Comparison of ENCODE assay signal across 14 mouse cellular contexts in the genomic region with DNA sequence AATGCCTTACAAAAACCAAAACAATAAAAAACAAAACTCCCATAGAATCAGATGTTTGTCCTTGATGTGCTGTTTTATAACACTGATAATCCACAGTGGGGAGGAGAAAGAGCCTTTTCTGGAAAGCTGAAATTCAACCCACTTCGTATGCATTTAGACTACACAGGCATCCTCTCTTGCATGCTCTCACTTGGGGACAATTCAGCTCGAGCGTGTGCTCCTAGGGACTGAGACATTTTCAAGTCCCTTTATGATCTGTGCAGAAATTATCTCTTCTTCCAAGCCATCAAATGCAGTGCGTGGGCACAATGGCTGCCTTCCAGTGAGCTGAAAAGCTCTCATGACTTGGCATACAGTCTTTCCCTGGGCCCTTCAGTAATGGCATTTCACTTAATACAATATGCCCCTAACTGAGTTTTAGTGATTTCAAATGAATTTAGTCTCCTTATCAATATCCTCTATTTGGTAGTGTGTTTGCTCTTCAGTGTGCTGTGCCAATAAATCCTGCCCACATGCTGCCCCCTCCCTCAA.
DNase-seq lines count a peak whose midpoint lies in the region; ATAC-seq lines count a peak whose summit lies in the region.
"Had no signal": no experiment of that assay in that cellular context is flagged by ENCODE, and none has a peak within 500 bp of the region (broad histone marks: within the 10 kb centered on the region; RNA-seq: fewer than 3 reads in every experiment).

No protein-coding gene starts in this region.

- no peak overlapping the region for H3K4me2 ChIP-seq in neural tube, embryonic 13.5 days
- H3K4me2 ChIP-seq in neural tube, embryonic 14.5 days (ENCODE audit: low read depth, low read length), result no peak overlapping the region
- H3K4me2 ChIP-seq: stomach, embryonic 15.5 days had no signal

- no peak overlapping the region for H3K4me3 ChIP-seq in neural tube, embryonic 13.5 days
- no peak overlapping the region for H3K4me3 ChIP-seq in neural tube, embryonic 14.5 days (ENCODE audit: low read depth, low read length)
- H3K4me3 ChIP-seq: embryonic facial prominence, embryonic 10.5 days; forebrain, embryonic 10.5 days; heart, adult 2 months; stomach, embryonic 15.5 days had no signal

- H3K4me1 ChIP-seq in neural tube, embryonic 13.5 days (replicated peaks), result 0 out of 2 replicates have a peak, but pooled peaks cover 6% of the 10 kb centered on the region
- 0 out of 2 replicates have a peak, but pooled peaks cover 3% of the 10 kb centered on the region for H3K4me1 ChIP-seq in neural tube, embryonic 14.5 days (ENCODE audit: control insufficient read depth, insufficient read depth, low read length)
- H3K4me1 ChIP-seq: embryonic facial prominence, embryonic 10.5 days; forebrain, embryonic 10.5 days; stomach, embryonic 15.5 days had no signal

- H3K9ac ChIP-seq in neural tube, embryonic 13.5 days, result no peak overlapping the region
- H3K9ac ChIP-seq in neural tube, embryonic 14.5 days (replicated peaks; ENCODE audit: low read depth, low read length), result no peak overlapping the region
- H3K9ac ChIP-seq: stomach, embryonic 15.5 days had no signal

- peak; percentile 10 to 13 for DNase-seq in cerebellum, postnatal 10 days
- DNase-seq in cerebellum, adult 11-12 months, result no peak
- DNase-seq in neural tube, embryonic 10.5 days (ENCODE audit: extremely low spot score, low spot score), result no peak
- no peak for DNase-seq in thymus, postnatal 25 days
- DNase-seq in ovary, postnatal 14 days (ENCODE audit: low spot score), result no peak
- DNase-seq in retina, embryonic 14.5 days (ENCODE audit: low spot score), result no peak
- DNase-seq: heart, adult 2 months; kidney, postnatal 10 days; lung, postnatal 10 days had no signal

- H3K27me3 ChIP-seq in neural tube, embryonic 13.5 days, result no peaks in the 10 kb centered on the region
- H3K27me3 ChIP-seq in neural tube, embryonic 14.5 days (ENCODE audit: control insufficient read depth, insufficient read depth, low read length), result no peaks in the 10 kb centered on the region
- H3K27me3 ChIP-seq: stomach, embryonic 15.5 days had no signal

- no peaks in the 10 kb centered on the region for H3K9me3 ChIP-seq in neural tube, embryonic 13.5 days
- no peaks in the 10 kb centered on the region for H3K9me3 ChIP-seq in neural tube, embryonic 14.5 days (ENCODE audit: control insufficient read depth, low read length)
- H3K9me3 ChIP-seq: embryonic facial prominence, embryonic 10.5 days; forebrain, embryonic 10.5 days; stomach, embryonic 15.5 days had no signal

- ATAC-seq in neural tube, embryonic 13.5 days (ENCODE audit: low read depth), result peak; percentile 23; the same call in 1 of the 2 replicates
- peak; percentile 34; the same call in 1 of the 2 replicates for ATAC-seq in neural tube, embryonic 14.5 days (ENCODE audit: low read depth)

- 48% methylated on average over 4 of the region's 4 CpGs for WGBS in neural tube, embryonic 13.5 days
- 32% methylated on average over 4 of the region's 4 CpGs for WGBS in neural tube, embryonic 14.5 days

- peak overlapping the region; percentile 11; the same call in 1 of the 2 replicates for H3K27ac ChIP-seq in neural tube, embryonic 13.5 days (replicated peaks)
- no peak overlapping the region; the same call in 1 of the 2 replicates for H3K27ac ChIP-seq in neural tube, embryonic 14.5 days (ENCODE audit: low read depth, low read length)
- H3K27ac ChIP-seq: embryonic facial prominence, embryonic 10.5 days; forebrain, embryonic 10.5 days; heart, adult 2 months; stomach, embryonic 15.5 days had no signal

- no peaks in the 10 kb centered on the region for H3K36me3 ChIP-seq in neural tube, embryonic 13.5 days
- H3K36me3 ChIP-seq in neural tube, embryonic 14.5 days (ENCODE audit: control insufficient read depth, insufficient read depth, low read length), result no peaks in the 10 kb centered on the region
- H3K36me3 ChIP-seq: embryonic facial prominence, embryonic 10.5 days; forebrain, embryonic 10.5 days; stomach, embryonic 15.5 days had no signal

Comparison
In these comparisons a context has a peak if more than half of its experiments do, and no peak if none do; other contexts are left out.
1. DNase-seq: peak in cerebellum, postnatal 10 days (2 of 2); none in cerebellum, adult 11-12 months (single experiment), neural tube, embryonic 10.5 days (single experiment), thymus, postnatal 25 days (single experiment), ovary, postnatal 14 days (single experiment) and retina, embryonic 14.5 days (single experiment).